Mouse (Mus musculus): ENCODE data around the gene Frem1. TPM values are rescaled to one million over a fixed set of nuclear protein-coding genes. Genes with fewer than 3 reads are reported as not detected.

Frem1 gene
- polyA plus RNA-seq, 1 experiment from 2014 or later, result 5.9 TPM

- WGBS, result 92% methylated on average over 2 of the region's 2 CpGs
- Histone ChIP-seq H3K4me2 (replicated peaks) (no peak overlapping the region), H3K9ac (no peak overlapping the region), H3K9me3 (replicated peaks) (no peaks in the 10 kb centered on the region), H3K27ac (no peak overlapping the region), H3K27me3 (no peaks in the 10 kb centered on the region), H3K4me1 (peaks cover 7% of the 10 kb centered on the region; the same call in 1 of the 2 replicates), H3K4me3 (no peak overlapping the region), H3K36me3 (no peaks in the 10 kb centered on the region)
- no peak for ATAC-seq (ENCODE audit: low FRiP score)
These were observed 171.9 kb downstream of the Frem1 start for GRCm38 (mm10) chr4:82880243-82880642.

GRCm38 (mm10) chr4:82879152-82879551, 173.0 kb downstream of the Frem1 start:
- no peak for ATAC-seq (ENCODE audit: low FRiP score)
- no peak overlapping the region for H3K27ac ChIP-seq
- H3K4me2 ChIP-seq (replicated peaks), result no peak overlapping the region
- H3K27me3 ChIP-seq, result no peaks in the 10 kb centered on the region
- H3K9me3 ChIP-seq (replicated peaks), result no peaks in the 10 kb centered on the region
- no peak overlapping the region for H3K4me3 ChIP-seq
- no peaks in the 10 kb centered on the region for H3K36me3 ChIP-seq
- H3K9ac ChIP-seq, result no peak overlapping the region
- WGBS, result 89% methylated on average over 6 of the region's 6 CpGs
- no peaks in the 10 kb centered on the region for H3K4me1 ChIP-seq

DNA sequence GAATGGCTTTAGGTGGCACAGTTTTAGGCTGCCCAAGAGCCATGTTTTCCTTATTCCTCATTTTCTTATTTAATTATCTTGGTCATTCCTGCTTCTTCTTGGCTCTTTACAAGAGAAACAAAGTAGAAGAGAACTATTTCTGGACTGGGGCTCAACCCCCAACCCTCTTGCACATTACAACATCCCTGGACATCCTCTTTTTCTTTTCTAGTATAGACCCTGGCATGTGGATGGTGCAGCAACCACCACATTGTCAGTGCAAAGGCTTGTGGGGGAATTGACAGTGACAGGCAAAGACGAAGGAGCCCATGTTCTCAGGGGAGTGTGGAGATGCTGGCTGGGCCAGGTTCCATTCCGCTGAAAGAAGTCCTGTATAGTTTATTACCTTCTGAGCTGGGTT, 175.5 kb downstream of the Frem1 start:
- Histone ChIP-seq H3K9ac (no peak overlapping the region), H3K4me1 (0 out of 2 replicates have a peak, but pooled peaks cover 2% of the 10 kb centered on the region), H3K27me3 (no peaks in the 10 kb centered on the region), H3K27ac (no peak overlapping the region), H3K9me3 (replicated peaks) (no peaks in the 10 kb centered on the region), H3K4me3 (no peak overlapping the region), H3K4me2 (replicated peaks) (no peak overlapping the region), H3K36me3 (no peaks in the 10 kb centered on the region)
- WGBS, result 83% methylated on average over 2 of the region's 2 CpGs
- ATAC-seq (ENCODE audit: low FRiP score), result no peak

- ATAC-seq (ENCODE audit: low FRiP score), result no peak
- Histone ChIP-seq H3K4me1 (0 out of 2 replicates have a peak, but pooled peaks cover 2% of the 10 kb centered on the region), H3K9ac (no peak overlapping the region), H3K4me3 (no peak overlapping the region), H3K9me3 (replicated peaks) (no peaks in the 10 kb centered on the region), H3K27ac (no peak overlapping the region), H3K4me2 (replicated peaks) (no peak overlapping the region), H3K27me3 (no peaks in the 10 kb centered on the region), H3K36me3 (no peaks in the 10 kb centered on the region)
- 75% methylated on average over 4 of the region's 4 CpGs for WGBS
These were observed 176.6 kb downstream of the Frem1 start for GRCm38 (mm10) chr4:82875532-82875931.

DNA sequence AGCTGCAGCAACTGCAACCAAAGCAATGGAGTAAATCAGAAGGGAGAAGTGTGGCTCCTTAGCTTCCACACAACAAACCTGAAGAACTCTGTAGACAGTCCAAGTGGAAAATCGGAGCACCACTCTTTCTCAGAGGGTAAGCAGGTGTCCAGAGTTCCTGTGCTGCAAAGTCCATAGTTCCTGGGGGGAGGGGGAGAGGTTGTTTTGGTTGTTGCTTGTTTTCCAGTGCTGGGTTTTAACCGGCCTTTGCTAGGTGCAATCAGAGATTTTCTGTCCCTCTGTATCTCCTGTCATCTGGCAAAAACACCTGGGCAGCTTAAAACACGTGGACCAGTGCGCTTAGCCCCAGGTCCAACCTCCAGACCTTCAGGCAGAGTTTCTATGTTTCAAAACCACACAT, 177.3 kb downstream of the Frem1 start:
- Histone ChIP-seq H3K9ac (no peak overlapping the region), H3K27me3 (no peaks in the 10 kb centered on the region), H3K27ac (no peak overlapping the region), H3K9me3 (replicated peaks) (no peaks in the 10 kb centered on the region), H3K4me2 (replicated peaks) (no peak overlapping the region), H3K4me1 (0 out of 2 replicates have a peak, but pooled peaks cover 2% of the 10 kb centered on the region), H3K36me3 (no peaks in the 10 kb centered on the region), H3K4me3 (no peak overlapping the region)
- no peak for ATAC-seq (ENCODE audit: low FRiP score)
- 68% methylated on average over 4 of the region's 4 CpGs for WGBS

GRCm38 (mm10) chr4:82872548-82872947, 179.6 kb downstream of the Frem1 start:
- Histone ChIP-seq H3K9ac (no peak overlapping the region), H3K4me2 (replicated peaks) (no peak overlapping the region), H3K36me3 (no peaks in the 10 kb centered on the region), H3K4me3 (no peak overlapping the region), H3K27me3 (no peaks in the 10 kb centered on the region), H3K9me3 (replicated peaks) (no peaks in the 10 kb centered on the region), H3K27ac (no peak overlapping the region), H3K4me1 (0 out of 2 replicates have a peak, but pooled peaks cover 2% of the 10 kb centered on the region)
- ATAC-seq (ENCODE audit: low FRiP score), result no peak
- 75% methylated on average over 4 of the region's 4 CpGs for WGBS

- Histone ChIP-seq H3K36me3 (no peaks in the 10 kb centered on the region), H3K9ac (no peak overlapping the region), H3K4me1 (0 out of 2 replicates have a peak, but pooled peaks cover 2% of the 10 kb centered on the region), H3K4me2 (replicated peaks) (no peak overlapping the region), H3K4me3 (no peak overlapping the region), H3K27me3 (no peaks in the 10 kb centered on the region), H3K27ac (no peak overlapping the region), H3K9me3 (replicated peaks) (no peaks in the 10 kb centered on the region)
- ATAC-seq (ENCODE audit: low FRiP score), result no peak
- WGBS, result 32% methylated on average over 6 of the region's 6 CpGs
These were observed 180.0 kb downstream of the Frem1 start for GRCm38 (mm10) chr4:82872121-82872520.

- ATAC-seq (ENCODE audit: low FRiP score), result no peak
- Histone ChIP-seq H3K36me3 (no peaks in the 10 kb centered on the region), H3K4me3 (no peak overlapping the region), H3K4me1 (0 out of 2 replicates have a peak, but pooled peaks cover 2% of the 10 kb centered on the region), H3K27ac (no peak overlapping the region), H3K27me3 (no peaks in the 10 kb centered on the region), H3K9ac (no peak overlapping the region), H3K9me3 (replicated peaks) (no peaks in the 10 kb centered on the region), H3K4me2 (replicated peaks) (no peak overlapping the region)
- 86% methylated on average over 6 of the region's 6 CpGs for WGBS
These were observed 181.2 kb downstream of the Frem1 start for GRCm38 (mm10) chr4:82870931-82871330.

GRCm38 (mm10) chr4:82867731-82868445, 184.3 kb downstream of the Frem1 start:
- 0 out of 2 replicates have a peak, but pooled peaks cover 2% of the 10 kb centered on the region for H3K4me1 ChIP-seq
- 84% methylated on average over 5 of the region's 5 CpGs for WGBS
- H3K36me3 ChIP-seq, result no peaks in the 10 kb centered on the region
- H3K4me2 ChIP-seq (replicated peaks), result no peak overlapping the region
- H3K27ac ChIP-seq, result no peak overlapping the region
- H3K4me3 ChIP-seq, result no peak overlapping the region
- no peaks in the 10 kb centered on the region for H3K9me3 ChIP-seq (replicated peaks)
- H3K9ac ChIP-seq, result no peak overlapping the region
- no peak for ATAC-seq (ENCODE audit: low FRiP score)
- no peaks in the 10 kb centered on the region for H3K27me3 ChIP-seq

GRCm38 (mm10) chr4:82867111-82867510, 185.0 kb downstream of the Frem1 start:
- no peaks in the 10 kb centered on the region for H3K9me3 ChIP-seq (replicated peaks)
- no peaks in the 10 kb centered on the region for H3K36me3 ChIP-seq

DNA sequence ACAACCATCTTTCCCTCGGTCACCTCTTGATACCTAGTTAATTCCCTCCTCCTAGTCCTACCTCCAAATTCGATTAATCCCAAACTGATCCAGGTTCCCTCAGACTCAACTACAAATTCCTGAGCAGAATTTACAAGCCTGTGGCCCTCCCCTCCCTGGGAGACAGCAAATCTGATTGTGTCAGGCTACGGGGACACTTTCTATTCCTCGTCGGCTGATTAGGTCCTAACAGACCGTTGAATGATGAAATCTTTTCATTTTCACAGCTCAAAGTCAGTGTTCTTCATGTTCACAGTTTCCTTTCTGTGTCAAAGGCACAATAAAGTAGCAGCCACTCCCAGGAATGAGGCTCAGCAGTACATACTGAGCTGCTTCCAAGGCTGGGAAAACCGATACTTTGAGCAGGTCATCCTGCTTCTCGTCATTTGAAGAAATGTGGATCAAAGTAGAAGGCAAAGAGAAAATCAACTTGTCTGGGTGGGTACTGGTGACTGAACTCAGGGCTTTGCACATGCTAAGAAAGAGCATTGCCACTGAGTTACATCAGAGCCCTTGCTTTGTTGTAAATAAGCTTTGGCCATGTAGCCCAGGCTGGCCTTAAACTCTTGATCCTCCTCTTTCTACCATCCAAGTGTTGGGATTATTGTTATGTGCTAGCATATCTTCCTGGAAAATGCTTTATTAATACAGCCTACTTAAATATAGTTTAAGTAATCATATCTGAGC, 187.0 kb downstream of the Frem1 start:
- H3K4me1 ChIP-seq, result no peaks in the 10 kb centered on the region; the same call in 1 of the 2 replicates
- WGBS, result 81% methylated on average over 8 of the region's 8 CpGs
- H3K36me3 ChIP-seq, result no peaks in the 10 kb centered on the region
- H3K27ac ChIP-seq, result no peak overlapping the region
- H3K9me3 ChIP-seq (replicated peaks), result no peaks in the 10 kb centered on the region
- H3K4me2 ChIP-seq (replicated peaks), result no peak overlapping the region
- no peak overlapping the region for H3K4me3 ChIP-seq
- ATAC-seq (ENCODE audit: low FRiP score), result no peak
- H3K9ac ChIP-seq, result no peak overlapping the region
- no peaks in the 10 kb centered on the region for H3K27me3 ChIP-seq

More at GRCm38 (mm10) chr4:82867111-82867510, 185.0 kb downstream of the Frem1 start:
- no peak for ATAC-seq (ENCODE audit: low FRiP score)
- 72% methylated on average over 4 of the region's 4 CpGs for WGBS
- no peak overlapping the region for H3K27ac ChIP-seq
- H3K4me3 ChIP-seq, result no peak overlapping the region
- H3K4me2 ChIP-seq (replicated peaks), result no peak overlapping the region
- H3K4me1 ChIP-seq, result no peaks in the 10 kb centered on the region
- H3K27me3 ChIP-seq, result no peaks in the 10 kb centered on the region
- H3K9ac ChIP-seq, result no peak overlapping the region

DNA sequence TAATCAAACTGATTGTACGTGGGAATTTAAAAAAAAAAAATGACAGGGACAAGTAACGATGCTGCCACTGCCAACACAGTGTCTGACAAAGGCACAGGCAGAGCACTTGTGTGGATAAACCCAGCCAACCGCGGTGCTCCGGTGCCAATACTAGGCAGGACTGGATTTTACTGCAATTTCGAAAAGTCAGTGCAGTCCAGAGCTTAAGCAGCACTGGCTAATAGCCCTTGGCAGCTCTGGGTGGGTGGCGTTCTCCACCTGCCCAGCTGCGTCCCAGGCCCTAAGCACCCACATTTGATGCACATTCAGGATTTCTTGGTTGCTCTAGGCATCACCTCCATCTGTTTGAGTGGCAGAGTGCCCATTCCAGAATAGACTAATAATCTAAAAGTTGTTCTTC, 188.8 kb downstream of the Frem1 start:
- no peak for ATAC-seq (ENCODE audit: low FRiP score)
- 88% methylated on average over 8 of the region's 8 CpGs for WGBS
- Histone ChIP-seq H3K4me2 (replicated peaks) (no peak overlapping the region), H3K27ac (no peak overlapping the region), H3K4me3 (no peak overlapping the region), H3K27me3 (no peaks in the 10 kb centered on the region), H3K4me1 (peaks cover 8% of the 10 kb centered on the region), H3K9me3 (replicated peaks) (no peaks in the 10 kb centered on the region), H3K36me3 (no peaks in the 10 kb centered on the region), H3K9ac (no peak overlapping the region)

All from hindbrain, embryonic 12.5 days (tissue).